Mouse (Mus musculus): Measurements from ENCODE around the gene Cacybp.

Gene Cacybp

GRCm38 (mm10) chr1:160217898-160218297 is 5.2 kb upstream of the Cacybp start:
- no peak for DNase-seq (ENCODE audit: extremely low read depth, insufficient read length, low spot score)

- no peak for DNase-seq (ENCODE audit: extremely low read depth, insufficient read length, low spot score)
These were observed 1.5 kb upstream of the Cacybp start for GRCm38 (mm10) chr1:160214171-160214570.

GRCm38 (mm10) chr1:160212123-160212691 is 468 bp downstream of the Cacybp start:
- DNase-seq (ENCODE audit: extremely low read depth, insufficient read length, low spot score), result no peak

GRCm38 (mm10) chr1:160211597-160212122 is 1.0 kb downstream of the Cacybp start:
- no peak for DNase-seq (ENCODE audit: extremely low read depth, insufficient read length, low spot score)

- no peak for DNase-seq (ENCODE audit: extremely low read depth, insufficient read length, low spot score)
These were observed 2.1 kb downstream of the Cacybp start for GRCm38 (mm10) chr1:160210566-160210965.

- no peak for DNase-seq (ENCODE audit: extremely low read depth, insufficient read length, low spot score)
These were observed 2.8 kb downstream of the Cacybp start for GRCm38 (mm10) chr1:160209844-160210243.

- no peak for DNase-seq (ENCODE audit: extremely low read depth, insufficient read length, low spot score)
These were observed 7.2 kb downstream of the Cacybp start for GRCm38 (mm10) chr1:160205486-160205885.

GRCm38 (mm10) chr1:160195337-160195663 is 17.4 kb downstream of the Cacybp start:
- no peak for DNase-seq (ENCODE audit: extremely low read depth, insufficient read length, low spot score)

GRCm38 (mm10) chr1:160194529-160195336 is 17.9 kb downstream of the Cacybp start, which contains the start of gene Mrps14:
TSS of gene Mrps14 (plus strand) at chr1:160195215.
- DNase-seq (ENCODE audit: extremely low read depth, insufficient read length, low spot score), result peak; percentile 97

- no peak for DNase-seq (ENCODE audit: extremely low read depth, insufficient read length, low spot score)
These were observed 28.2 kb downstream of the Cacybp start for GRCm38 (mm10) chr1:160184506-160184905.

- no peak for DNase-seq (ENCODE audit: extremely low read depth, insufficient read length, low spot score)
These were observed 31.5 kb downstream of the Cacybp start for GRCm38 (mm10) chr1:160181216-160181615.

- DNase-seq (ENCODE audit: extremely low read depth, insufficient read length, low spot score), result no peak
These were observed 35.8 kb downstream of the Cacybp start for GRCm38 (mm10) chr1:160176903-160177302.

- no peak for DNase-seq (ENCODE audit: extremely low read depth, insufficient read length, low spot score)
These were observed 46.1 kb downstream of the Cacybp start for GRCm38 (mm10) chr1:160166600-160166999.

GRCm38 (mm10) chr1:160158190-160158589 is 54.5 kb downstream of the Cacybp start:
- no peak for DNase-seq (ENCODE audit: extremely low read depth, insufficient read length, low spot score)

- no peak for DNase-seq (ENCODE audit: extremely low read depth, insufficient read length, low spot score)
These were observed 59.2 kb downstream of the Cacybp start, which contains the start of gene Tnn for GRCm38 (mm10) chr1:160153480-160153879. TSS of gene Tnn (minus strand) at chr1:160153580.
